Comparison of ENCODE assay signal across 11 mouse cellular contexts in genomic region chr2:166541112-166541928, GRCm38 (mm10).
DNase-seq lines count a peak whose midpoint lies in the region; ATAC-seq and TF ChIP-seq lines count a peak whose summit lies in the region.
"Had no signal": no experiment of that assay in that cellular context is flagged by ENCODE, and none has a peak within 500 bp of the region (broad histone marks: within the 10 kb centered on the region; RNA-seq: fewer than 3 reads in every experiment).

No protein-coding gene starts in this region.

- H3K36me3 ChIP-seq in forebrain, postnatal 0 days (ENCODE audit: insufficient read depth) = no peaks in the 10 kb centered on the region
- H3K36me3 ChIP-seq in midbrain, embryonic 12.5 days = no peaks in the 10 kb centered on the region
- H3K36me3 ChIP-seq: liver, embryonic 13.5 days had no signal

- H3K4me3 ChIP-seq in forebrain, postnatal 0 days (ENCODE audit: low read depth, low read length) = no peak overlapping the region
- H3K4me3 ChIP-seq in midbrain, embryonic 12.5 days = no peak overlapping the region
- H3K4me3 ChIP-seq: liver, embryonic 13.5 days had no signal

- WGBS in forebrain, postnatal 0 days = 5% methylated on average over 11 of the region's 11 CpGs
- WGBS in midbrain, embryonic 12.5 days = 44% methylated on average over 11 of the region's 11 CpGs

- H3K4me1 ChIP-seq in forebrain, postnatal 0 days (ENCODE audit: insufficient read depth) = no peaks in the 10 kb centered on the region; the same call in 1 of the 2 replicates
- H3K4me1 ChIP-seq in midbrain, embryonic 12.5 days = peaks cover 16% of the 10 kb centered on the region
- H3K4me1 ChIP-seq: liver, embryonic 13.5 days had no signal

- H3K9me3 ChIP-seq in forebrain, postnatal 0 days (ENCODE audit: low read length) = no peaks in the 10 kb centered on the region
- no peaks in the 10 kb centered on the region for H3K9me3 ChIP-seq in midbrain, embryonic 12.5 days
- H3K9me3 ChIP-seq: liver, embryonic 13.5 days had no signal

- peak; percentile 55; the same call in 1 of the 2 replicates for ATAC-seq in forebrain, postnatal 0 days
- no peak for ATAC-seq in midbrain, embryonic 12.5 days (ENCODE audit: low FRiP score, low read depth)
- ATAC-seq in activated CD4-positive, CD25-positive, alpha-beta regulatory T cell, adult 4 months = no peak

- peak; percentile 25 for DNase-seq in embryo, embryonic 10 days (ENCODE audit: low spot score)
- DNase-seq in embryo, embryonic 10.5 days (ENCODE audit: low spot score) = no peak
- DNase-seq in MN1 (ENCODE audit: low spot score) = peak; percentile 77
- DNase-seq in forebrain, postnatal 0 days = peak; percentile 60
- DNase-seq in thymus, postnatal 0 days (ENCODE audit: low spot score) = no peak
- no peak for DNase-seq in gastrocnemius, postnatal 25 days
- DNase-seq: adrenal gland, postnatal 10 days; cerebellum, adult 9-11 months; liver, embryonic 13.5 days had no signal

- no peak overlapping the region for H3K27ac ChIP-seq in forebrain, postnatal 0 days (ENCODE audit: low read depth, low read length)
- H3K27ac ChIP-seq in midbrain, embryonic 12.5 days (replicated peaks) = peak overlapping the region; percentile 52; the same call in 1 of the 2 replicates
- H3K27ac ChIP-seq: liver, embryonic 13.5 days had no signal

- no peaks in the 10 kb centered on the region for H3K27me3 ChIP-seq in forebrain, postnatal 0 days (ENCODE audit: insufficient read depth, low read length)
- H3K27me3 ChIP-seq in midbrain, embryonic 12.5 days = no peaks in the 10 kb centered on the region
- H3K27me3 ChIP-seq: liver, embryonic 13.5 days had no signal

- no peak overlapping the region for H3K4me2 ChIP-seq in forebrain, postnatal 0 days (ENCODE audit: low read depth)
- no peak overlapping the region for H3K4me2 ChIP-seq in midbrain, embryonic 12.5 days (replicated peaks)
- H3K4me2 ChIP-seq: liver, embryonic 13.5 days had no signal

- TF ChIP-seq CTCF in forebrain, postnatal 0 days (IDR thresholded peaks at IDR 0.05; ENCODE audit: low read depth) = no peak

- H3K9ac ChIP-seq in forebrain, postnatal 0 days = no peak overlapping the region
- no peak overlapping the region for H3K9ac ChIP-seq in midbrain, embryonic 12.5 days (replicated peaks)
- H3K9ac ChIP-seq: liver, embryonic 13.5 days had no signal

Comparison
In these comparisons a context has a peak if more than half of its experiments do, and no peak if none do; other contexts are left out.
1. DNase-seq: peak in embryo, embryonic 10 days (single experiment), MN1 (single experiment) and forebrain, postnatal 0 days (single experiment); none in embryo, embryonic 10.5 days (single experiment), thymus, postnatal 0 days (single experiment) and gastrocnemius, postnatal 25 days (single experiment).